Comparison of ENCODE assay signal across 50 mouse cellular contexts in genomic region chr7:52015628-52016027, GRCm38 (mm10). TPM values are rescaled to one million over a fixed set of nuclear protein-coding genes. Genes with fewer than 3 reads are reported as not detected.
"Had no signal": no experiment of that assay in that cellular context is flagged by ENCODE, and none has a peak within 500 bp of the region (broad histone marks: within the 10 kb centered on the region; RNA-seq: fewer than 3 reads in every experiment).

Gene 1700015G11Rik (minus strand): TSS chr7:52015728.

- H3K27ac ChIP-seq: heart, embryonic 10.5 days; heart, embryonic 13.5 days; heart, embryonic 15.5 days; hindbrain, embryonic 10.5 days; hindbrain, embryonic 12.5 days; hindbrain, embryonic 13.5 days; hindbrain, embryonic 14.5 days; hindbrain, embryonic 15.5 days; hindbrain, postnatal 0 days; intestine, embryonic 15.5 days; kidney, embryonic 15.5 days; kidney, postnatal 0 days; layer of hippocampus, adult 2 months had no signal

- H3K36me3 ChIP-seq: heart, embryonic 10.5 days; heart, embryonic 12.5 days; heart, embryonic 13.5 days; heart, embryonic 15.5 days; hindbrain, embryonic 10.5 days; hindbrain, embryonic 12.5 days; hindbrain, embryonic 13.5 days; hindbrain, embryonic 15.5 days; intestine, embryonic 15.5 days; kidney, embryonic 15.5 days had no signal

- H3K4me3 ChIP-seq: heart, embryonic 10.5 days; heart, embryonic 12.5 days; heart, embryonic 13.5 days; heart, embryonic 15.5 days; hindbrain, embryonic 10.5 days; hindbrain, embryonic 12.5 days; hindbrain, embryonic 13.5 days; hindbrain, embryonic 15.5 days; intestine, embryonic 15.5 days; kidney, embryonic 15.5 days; layer of hippocampus, adult 2 months had no signal

- DNase-seq: heart, postnatal 10 days; heart, postnatal 14 days; heart, postnatal 36 days; heart, postnatal 4 days; kidney, adult 11 months; kidney, adult 18-20 months; kidney, adult 2 months; kidney, adult 8-10 months; kidney, adult 9 months; kidney, postnatal 10 days; kidney, postnatal 14 days; kidney, postnatal 25 days; kidney, postnatal 36 days; kidney, postnatal 4 days; layer of hippocampus, adult 9-11 months; layer of hippocampus, postnatal 36 days had no signal

- H3K27me3 ChIP-seq: heart, embryonic 12.5 days; heart, embryonic 13.5 days; heart, embryonic 15.5 days; hindbrain, embryonic 12.5 days; hindbrain, embryonic 13.5 days; hindbrain, embryonic 15.5 days; intestine, embryonic 15.5 days; kidney, embryonic 15.5 days had no signal

- H3K4me1 ChIP-seq: heart, embryonic 10.5 days; heart, embryonic 12.5 days; heart, embryonic 13.5 days; heart, embryonic 15.5 days; hindbrain, embryonic 10.5 days; hindbrain, embryonic 12.5 days; hindbrain, embryonic 13.5 days; hindbrain, embryonic 15.5 days; intestine, embryonic 15.5 days; kidney, embryonic 15.5 days had no signal

RNA-seq across cellular contexts. Expression of gene 1700015G11Rik, which starts in this region (rescaled TPM):
- total RNA-seq: heart, postnatal 10 days; heart, postnatal 14 days; heart, postnatal 25 days; heart, postnatal 36 days; heart, postnatal 4 days; hematopoietic stem cell, adult 5-6 weeks; hindbrain, postnatal 0 days; layer of hippocampus, adult 18-20 months; layer of hippocampus, adult 2 months; layer of hippocampus, adult 8-10 months; layer of hippocampus, postnatal 10 days; layer of hippocampus, postnatal 25 days; layer of hippocampus, postnatal 36 days; left cerebral cortex, adult 18-20 months had no signal
- polyA plus RNA-seq: heart, embryonic 10.5 days; heart, embryonic 11.5 days; heart, embryonic 12.5 days; heart, embryonic 13.5 days; heart, embryonic 14.5 days; heart, embryonic 15.5 days; heart, embryonic 16.5 days; heart, postnatal 0 days; hindbrain, embryonic 10.5 days; hindbrain, embryonic 11.5 days; hindbrain, embryonic 12.5 days; hindbrain, embryonic 13.5 days; hindbrain, embryonic 14.5 days; hindbrain, embryonic 15.5 days; hindbrain, embryonic 16.5 days; hindbrain, postnatal 0 days; inflammation-experienced regulatory T-cells, adult 6 months; intestine, embryonic 14.5 days; intestine, embryonic 15.5 days; intestine, embryonic 16.5 days; intestine, postnatal 0 days; kidney, adult 2 months; kidney, embryonic 14.5 days; kidney, embryonic 15.5 days; kidney, embryonic 16.5 days; kidney, postnatal 0 days; large intestine, adult 2 months had no signal
